Mouse (Mus musculus) heart, embryonic 15.5 days (tissue): ENCODE measurements around the gene Gnb5. TPM values are rescaled to one million over a fixed set of nuclear protein-coding genes. Genes with fewer than 3 reads are reported as not detected.

ENCODE experiments used
- ATAC-seq: fragments of 200-750 bp; cut with Nextera tagmentation; replicated peaks from 2 replicates; pipeline ENCODE4 v1.8.0; 2017; ENCODE audit warnings: low read depth, moderate TSS enrichment; ENCODE audit not compliant: insufficient number of reproducible peaks, insufficient read depth, low FRiP score
- H3K27ac ChIP-seq: fragments of 300-500 bp; sonication (generic); 2 replicates; pipeline ENCODE4 v1.5.1; 2015; ENCODE audit warnings: mild to moderate bottlenecking, inconsistent platforms
- H3K27me3 ChIP-seq: fragments of 300-500 bp; sonication (generic); 2 replicates; pipeline ENCODE4 v1.6.1; 2015; ENCODE audit warnings: inconsistent platforms
- H3K36me3 ChIP-seq: fragments of 300-500 bp; sonication (generic); 2 replicates; pipeline ENCODE4 v1.6.1; 2015; ENCODE audit warnings: mild to moderate bottlenecking, inconsistent platforms
- H3K4me1 ChIP-seq: fragments of 300-500 bp; sonication (generic); replicated peaks from 2 replicates; pipeline ENCODE4 v1.6.1; 2015; ENCODE audit warnings: inconsistent platforms
- H3K4me2 ChIP-seq: fragments of 300-500 bp; sonication (generic); 2 replicates; pipeline ENCODE4 v1.6.1; 2015; ENCODE audit warnings: inconsistent platforms, mild to moderate bottlenecking, moderate library complexity
- H3K4me3 ChIP-seq: fragments of 300-500 bp; sonication (generic); 2 replicates; pipeline ENCODE4 v1.5.1; 2015; ENCODE audit warnings: mild to moderate bottlenecking, inconsistent platforms
- H3K9ac ChIP-seq: fragments of 300-500 bp; sonication (generic); 2 replicates; pipeline ENCODE4 v1.6.1; 2015; ENCODE audit warnings: mild to moderate bottlenecking, inconsistent platforms
- H3K9me3 ChIP-seq: fragments of 300-500 bp; sonication (generic); replicated peaks from 2 replicates; pipeline ENCODE4 v1.6.1; 2016; ENCODE audit warnings: inconsistent platforms
- WGBS: fragments of 180-500 bp; shearing (Covaris S2); methylation state at CpG from one replicate; pipeline ENCODE4 v1.1.7; 2015; ENCODE audit warnings: mixed read lengths; 5-methylcytosine and 5-hydroxymethylcytosine counted together
- polyA plus RNA-seq: library from polyadenylated mRNA; unstranded; fragments of >200 nt; fragmentation: Nextera tagmentation; extraction: Ambion mirVana; gene quantifications from 2 replicates; pipeline ENCODE4 v1.2.1, GENCODE M21; 2015

Gnb5 gene
- polyA plus RNA-seq, 1 experiment from 2014 or later: 56.1 TPM

DNA sequence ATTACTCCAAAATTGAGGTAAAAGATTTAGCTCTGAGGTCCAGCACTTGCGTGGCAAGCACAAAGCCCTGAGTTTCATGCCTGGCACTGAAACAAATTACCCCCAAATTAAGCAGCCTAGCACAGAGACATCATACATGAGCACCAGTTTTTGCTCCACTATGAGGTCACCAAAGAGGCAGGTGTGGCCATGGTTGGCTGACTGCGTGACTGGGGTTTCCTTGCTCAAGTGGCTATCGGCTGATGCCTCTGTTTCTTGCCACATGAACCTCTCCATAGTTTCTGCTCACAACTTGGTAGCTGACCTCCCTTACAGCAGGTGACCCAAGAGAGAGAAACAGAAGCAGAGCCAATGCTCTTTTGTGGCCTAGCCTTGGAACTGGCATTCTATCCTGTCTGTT is 22.0 kb downstream of the Gnb5 start:
- H3K27me3 ChIP-seq: no peaks in the 10 kb centered on the region
- no peak overlapping the region for H3K9ac ChIP-seq
- no peak for ATAC-seq
- H3K36me3 ChIP-seq: peaks cover 10% of the 10 kb centered on the region; the same call in 1 of the 2 replicates
- H3K4me1 ChIP-seq: no peaks in the 10 kb centered on the region
- no peaks in the 10 kb centered on the region for H3K9me3 ChIP-seq
- H3K27ac ChIP-seq: no peak overlapping the region
- no peak overlapping the region for H3K4me2 ChIP-seq
- no peak overlapping the region for H3K4me3 ChIP-seq
- WGBS: 88% methylated on average over 3 of the region's 3 CpGs

DNA sequence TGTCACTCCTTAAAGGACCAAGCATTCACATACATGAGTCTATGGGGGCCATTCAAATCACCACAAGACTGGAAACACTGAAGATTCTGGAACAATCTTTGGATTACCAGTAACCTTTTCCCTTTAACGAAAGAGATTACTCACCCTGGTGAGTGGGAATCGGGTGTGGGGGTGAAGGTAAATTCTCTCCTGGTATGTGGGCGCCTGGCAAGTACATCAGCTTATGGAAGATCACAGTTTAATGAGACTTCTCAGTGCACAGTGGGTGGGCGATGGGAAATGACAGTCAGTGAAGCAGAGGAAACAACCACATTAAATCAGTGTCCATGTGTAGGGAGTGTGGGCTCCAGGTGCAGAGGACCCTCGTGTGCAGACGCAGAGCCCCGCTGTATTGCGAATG is 24.7 kb downstream of the Gnb5 start:
- Histone ChIP-seq H3K9ac (no peak overlapping the region), H3K36me3 (peaks cover 31% of the 10 kb centered on the region), H3K9me3 (no peaks in the 10 kb centered on the region), H3K27me3 (no peaks in the 10 kb centered on the region), H3K27ac (no peak overlapping the region), H3K4me2 (no peak overlapping the region), H3K4me3 (no peak overlapping the region), H3K4me1 (no peaks in the 10 kb centered on the region)
- 92% methylated on average over 8 of the region's 8 CpGs for WGBS
- ATAC-seq: no peak

DNA sequence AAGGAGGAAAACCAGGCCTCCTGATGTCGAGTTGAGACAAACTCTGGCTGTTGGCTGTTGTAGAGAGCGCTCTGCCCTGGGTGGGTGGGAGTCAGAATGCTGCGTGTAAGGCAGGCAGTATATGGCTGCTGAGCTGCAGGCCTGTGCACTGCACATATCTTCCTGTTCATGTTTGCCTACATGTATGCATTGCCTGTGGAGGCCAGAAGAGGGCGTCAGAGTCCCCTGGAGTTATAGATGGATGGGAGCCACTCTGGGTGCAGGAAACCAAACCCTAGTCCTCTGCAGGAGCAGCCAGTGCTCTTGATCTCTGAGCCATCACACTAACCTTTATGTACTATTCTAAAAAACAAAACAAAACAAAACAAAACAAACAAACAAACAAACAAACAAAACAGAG is 28.4 kb downstream of the Gnb5 start:
- Histone ChIP-seq H3K4me3 (no peak overlapping the region), H3K4me2 (no peak overlapping the region), H3K4me1 (no peaks in the 10 kb centered on the region), H3K36me3 (peaks cover 61% of the 10 kb centered on the region), H3K9me3 (no peaks in the 10 kb centered on the region), H3K27me3 (no peaks in the 10 kb centered on the region), H3K9ac (no peak overlapping the region), H3K27ac (no peak overlapping the region)
- ATAC-seq: no peak
- 75% methylated on average over 4 of the region's 4 CpGs for WGBS

DNA sequence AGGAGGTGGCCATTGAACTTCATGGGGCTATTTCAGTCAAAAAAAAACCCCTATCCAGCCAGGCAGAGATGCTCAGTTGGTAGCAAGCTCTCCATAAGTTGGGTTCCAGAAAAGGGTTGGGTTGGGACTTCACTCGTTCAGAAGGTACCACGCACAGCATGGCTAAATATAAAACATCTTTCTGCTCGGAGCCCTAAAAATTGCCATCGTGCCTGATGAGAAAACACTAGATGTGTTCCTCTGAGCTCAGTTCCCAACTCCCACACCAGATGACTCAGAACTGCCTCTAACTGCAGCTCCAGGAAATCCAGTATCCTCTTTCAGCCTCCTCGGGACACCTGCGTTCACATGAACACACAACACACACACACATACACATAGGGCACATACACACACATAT is 31.9 kb downstream of the Gnb5 start:
- Histone ChIP-seq H3K4me3 (no peak overlapping the region), H3K4me2 (no peak overlapping the region), H3K9me3 (no peaks in the 10 kb centered on the region), H3K9ac (no peak overlapping the region), H3K4me1 (no peaks in the 10 kb centered on the region), H3K27me3 (no peaks in the 10 kb centered on the region), H3K36me3 (peaks cover 69% of the 10 kb centered on the region), H3K27ac (no peak overlapping the region)
- WGBS: 82% methylated on average over 6 of the region's 6 CpGs
- ATAC-seq: no peak

DNA sequence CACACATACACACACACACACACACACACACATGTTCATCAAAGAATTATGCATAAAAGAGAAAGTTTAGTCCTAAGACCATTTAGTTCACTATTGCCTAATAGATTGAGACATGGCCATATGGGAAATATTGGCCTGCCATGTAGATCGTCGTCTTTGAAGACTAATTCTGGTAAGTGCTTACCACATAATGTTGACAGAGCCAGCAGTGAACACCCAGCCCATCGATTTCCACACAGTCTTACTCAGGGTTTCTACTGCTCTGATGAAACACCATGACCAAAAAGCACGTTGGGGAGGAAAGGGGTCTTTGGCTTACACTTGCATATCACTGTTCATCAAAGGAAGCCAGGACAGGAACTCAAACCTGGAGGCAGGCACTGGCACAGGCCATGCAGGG is 36.3 kb downstream of the Gnb5 start:
- Histone ChIP-seq H3K4me1 (no peaks in the 10 kb centered on the region), H3K4me2 (no peak overlapping the region), H3K9me3 (no peaks in the 10 kb centered on the region), H3K27ac (no peak overlapping the region), H3K4me3 (no peak overlapping the region), H3K9ac (no peak overlapping the region), H3K36me3 (peaks cover 57% of the 10 kb centered on the region), H3K27me3 (no peaks in the 10 kb centered on the region)
- ATAC-seq: no peak
- 79% methylated on average over 4 of the region's 4 CpGs for WGBS

DNA sequence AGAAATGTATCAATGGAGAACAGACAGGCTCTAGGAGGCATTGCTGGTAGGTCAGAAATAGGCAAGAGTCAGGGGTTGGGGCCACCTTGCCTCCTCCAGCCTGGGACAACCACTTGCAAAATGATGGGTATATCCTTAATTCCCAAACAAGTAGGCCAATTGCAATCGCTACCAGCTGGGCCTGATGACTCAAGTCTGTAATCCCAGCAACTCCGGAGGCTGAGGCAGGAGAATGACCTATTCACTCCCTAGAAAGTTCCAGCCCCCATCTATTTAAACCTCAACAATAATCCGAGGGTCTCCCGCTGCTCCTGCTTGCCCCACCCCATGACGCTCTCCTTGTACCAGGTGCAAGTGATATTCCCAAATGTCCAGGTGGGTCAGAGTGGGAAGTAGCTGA is 41.4 kb downstream of the Gnb5 start, which contains the start of gene Bcl2l10:
Gene Bcl2l10 (plus strand): TSS at position 301 of the 400 bp plus-strand sequence.
- Histone ChIP-seq H3K4me2 (no peak within 1 kb of the TSS), H3K9me3 (no peaks in the 10 kb centered on the region), H3K27ac (no peak within 1 kb of the TSS), H3K9ac (no peak within 1 kb of the TSS), H3K27me3 (no peaks in the 10 kb centered on the region), H3K4me3 (no peak within 1 kb of the TSS), H3K4me1 (peaks cover 8% of the 10 kb centered on the region; the same call in 1 of the 2 replicates), H3K36me3 (peaks cover 26% of the 10 kb centered on the region; the same call in 1 of the 2 replicates)
- 87% methylated on average over 5 of the region's 5 CpGs for WGBS
- no peak for ATAC-seq

DNA sequence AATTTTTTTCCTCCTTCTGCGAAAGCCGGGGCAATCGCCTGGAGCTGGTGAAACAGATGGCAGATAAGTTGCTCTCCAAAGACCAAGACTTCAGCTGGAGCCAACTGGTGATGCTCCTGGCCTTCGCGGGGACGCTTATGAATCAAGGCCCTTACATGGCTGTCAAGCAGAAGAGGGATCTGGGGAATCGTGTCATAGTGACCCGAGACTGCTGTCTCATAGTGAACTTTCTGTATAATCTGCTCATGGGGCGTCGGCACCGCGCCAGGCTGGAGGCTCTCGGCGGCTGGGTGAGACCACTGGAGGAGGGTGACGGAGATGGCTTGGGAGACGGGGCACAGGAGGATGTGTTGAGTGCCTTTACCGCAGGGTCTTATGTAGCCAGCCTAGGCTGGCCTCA is 42.0 kb downstream of the Gnb5 start:
- H3K9me3 ChIP-seq: no peaks in the 10 kb centered on the region
- 84% methylated on average over 17 of the region's 17 CpGs for WGBS
- H3K4me1 ChIP-seq: peaks cover 8% of the 10 kb centered on the region; the same call in 1 of the 2 replicates
- no peak for ATAC-seq
- no peak overlapping the region for H3K4me2 ChIP-seq
- H3K4me3 ChIP-seq: no peak overlapping the region
- H3K36me3 ChIP-seq: peaks cover 22% of the 10 kb centered on the region; the same call in 1 of the 2 replicates
- no peak overlapping the region for H3K27ac ChIP-seq
- no peaks in the 10 kb centered on the region for H3K27me3 ChIP-seq
- no peak overlapping the region for H3K9ac ChIP-seq

DNA sequence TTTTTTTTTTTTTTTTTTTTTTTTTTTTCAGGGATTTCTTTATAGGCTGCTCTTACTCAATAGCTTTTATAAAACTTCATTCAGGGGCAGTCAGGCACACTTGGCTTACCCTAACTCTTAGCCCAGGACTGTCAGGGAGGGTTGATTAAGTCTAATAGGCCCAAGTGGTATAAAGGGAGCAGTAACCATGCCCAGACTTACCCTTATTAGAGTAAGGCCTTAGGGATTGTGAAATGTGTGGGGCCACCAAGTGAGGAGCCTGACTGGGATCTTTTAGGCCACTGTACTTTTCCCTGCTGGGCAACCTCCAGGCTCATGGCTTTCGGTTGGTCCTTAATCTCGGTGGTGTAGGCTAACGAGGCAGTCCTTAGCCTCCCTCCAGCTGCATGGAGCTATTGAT is 42.6 kb downstream of the Gnb5 start:
- no peak overlapping the region for H3K9ac ChIP-seq
- 83% methylated on average over 3 of the region's 3 CpGs for WGBS
- H3K4me3 ChIP-seq: no peak overlapping the region
- no peaks in the 10 kb centered on the region for H3K9me3 ChIP-seq
- no peak overlapping the region for H3K4me2 ChIP-seq
- no peak for ATAC-seq
- peaks cover 8% of the 10 kb centered on the region; the same call in 1 of the 2 replicates for H3K4me1 ChIP-seq
- peaks cover 16% of the 10 kb centered on the region; the same call in 1 of the 2 replicates for H3K36me3 ChIP-seq
- H3K27ac ChIP-seq: no peak overlapping the region
- H3K27me3 ChIP-seq: no peaks in the 10 kb centered on the region

DNA sequence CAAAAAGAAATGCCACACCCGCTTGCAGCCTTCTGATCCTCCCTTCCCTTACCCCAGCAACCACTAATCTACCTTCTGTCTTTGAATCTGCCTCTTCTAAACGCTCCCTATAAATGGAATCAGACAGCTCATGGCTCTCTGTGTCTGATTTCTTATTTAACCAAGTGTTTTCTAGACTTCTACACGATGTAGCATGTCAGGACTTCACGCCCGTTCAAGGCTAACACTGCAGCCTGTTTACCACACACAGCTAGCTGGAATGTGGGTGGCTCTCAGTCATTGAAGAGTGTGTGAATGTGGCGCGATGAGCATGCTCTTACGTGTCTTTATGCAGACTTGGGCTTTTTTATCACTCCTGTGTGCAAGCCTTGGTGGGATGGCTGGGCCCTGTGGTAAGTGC is 47.0 kb downstream of the Gnb5 start:
- 69% methylated on average over 8 of the region's 8 CpGs for WGBS
- ATAC-seq: no peak
- H3K9ac ChIP-seq: no peak overlapping the region
- no peaks in the 10 kb centered on the region for H3K27me3 ChIP-seq
- no peaks in the 10 kb centered on the region for H3K9me3 ChIP-seq
- H3K4me1 ChIP-seq: peaks cover 8% of the 10 kb centered on the region; the same call in 1 of the 2 replicates
- no peaks in the 10 kb centered on the region for H3K36me3 ChIP-seq
- no peak overlapping the region for H3K27ac ChIP-seq
- no peak overlapping the region for H3K4me3 ChIP-seq
- H3K4me2 ChIP-seq: no peak overlapping the region

DNA sequence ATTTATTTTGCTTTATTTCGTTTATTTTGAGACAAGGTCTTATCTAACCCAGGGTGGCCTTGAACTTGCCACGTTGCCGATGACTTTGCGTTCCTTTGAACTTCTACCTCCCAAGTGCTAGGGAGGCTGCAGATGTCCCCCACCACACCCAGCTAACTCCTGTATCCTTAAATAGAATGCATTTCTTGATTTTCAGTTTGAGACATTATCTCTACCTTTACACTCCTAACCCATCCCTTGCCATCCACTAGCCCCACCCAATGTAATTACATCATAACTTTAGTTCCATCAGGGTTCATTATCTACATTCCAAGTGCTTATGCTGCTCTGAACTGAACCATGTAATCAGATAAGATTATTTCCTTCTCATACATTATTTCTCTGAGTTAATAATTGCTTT is 49.7 kb downstream of the Gnb5 start:
- H3K4me3 ChIP-seq: no peak overlapping the region
- H3K9ac ChIP-seq: no peak overlapping the region
- H3K4me2 ChIP-seq: no peak overlapping the region
- 77% methylated on average over 4 of the region's 4 CpGs for WGBS
- no peaks in the 10 kb centered on the region for H3K27me3 ChIP-seq
- no peaks in the 10 kb centered on the region for H3K36me3 ChIP-seq
- H3K4me1 ChIP-seq: no peaks in the 10 kb centered on the region
- ATAC-seq: no peak
- H3K9me3 ChIP-seq: no peaks in the 10 kb centered on the region
- H3K27ac ChIP-seq: no peak overlapping the region

DNA sequence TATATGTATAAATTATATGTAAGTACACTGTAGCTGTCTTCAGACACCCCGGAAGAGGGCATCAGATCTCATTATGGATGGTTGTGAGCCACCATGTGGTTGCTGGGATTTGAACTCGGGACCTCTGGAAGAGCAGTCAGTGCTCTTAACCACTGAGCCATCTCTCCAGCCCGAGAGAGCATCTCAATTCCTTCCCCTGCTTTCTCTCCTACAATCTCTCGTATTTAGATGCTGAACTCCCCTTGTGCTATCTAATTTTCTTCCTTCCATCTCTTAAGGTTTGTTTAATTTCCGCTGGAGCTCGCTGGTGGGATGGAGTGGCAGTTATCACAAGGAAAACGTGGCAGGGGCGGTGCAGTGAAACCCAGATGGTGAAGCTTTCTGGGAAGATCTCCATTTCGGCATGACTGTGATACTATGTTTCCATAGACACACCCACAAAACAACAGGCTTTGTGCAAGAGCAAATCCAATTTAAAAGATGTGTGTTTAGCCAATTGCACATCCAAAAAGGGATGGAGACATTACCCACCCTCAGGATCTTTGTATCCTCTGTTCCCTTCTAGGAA is 51.1 kb downstream of the Gnb5 start:
- H3K36me3 ChIP-seq: no peaks in the 10 kb centered on the region

DNA sequence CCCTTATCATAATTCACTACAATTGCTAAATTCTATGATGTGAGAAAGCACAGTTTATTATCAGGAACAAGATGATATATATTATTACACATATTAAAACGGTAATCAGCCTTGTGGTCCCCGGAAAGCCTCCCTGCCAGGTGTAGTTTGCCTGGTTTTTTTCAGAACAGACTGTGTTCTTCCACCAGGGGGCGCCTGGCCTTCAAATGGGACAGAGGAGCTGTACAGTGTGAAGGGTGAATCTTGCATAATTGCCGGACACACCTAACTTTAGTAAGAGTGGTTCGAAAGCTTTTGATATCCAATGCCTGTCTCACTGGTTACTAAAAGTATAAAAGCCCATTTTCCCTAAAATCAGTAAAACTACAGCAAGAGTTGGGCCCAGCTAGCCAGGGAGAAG is 55.6 kb downstream of the Gnb5 start:
- ATAC-seq: peak; percentile 37; the same call in 1 of the 2 replicates
- Histone ChIP-seq H3K4me1 (peaks cover 6% of the 10 kb centered on the region), H3K4me3 (no peak overlapping the region), H3K36me3 (no peaks in the 10 kb centered on the region), H3K9ac (no peak overlapping the region), H3K9me3 (no peaks in the 10 kb centered on the region), H3K27me3 (no peaks in the 10 kb centered on the region), H3K4me2 (no peak overlapping the region), H3K27ac (no peak overlapping the region)
- WGBS: 34% methylated on average over 5 of the region's 5 CpGs

More for the DNA sequence above, 51.1 kb downstream of the Gnb5 start:
- WGBS: 64% methylated on average over 9 of the region's 9 CpGs
- no peak for ATAC-seq
- no peaks in the 10 kb centered on the region for H3K27me3 ChIP-seq
- H3K4me1 ChIP-seq: no peaks in the 10 kb centered on the region
- no peak overlapping the region for H3K27ac ChIP-seq
- no peak overlapping the region for H3K4me3 ChIP-seq
- H3K9ac ChIP-seq: no peak overlapping the region
- no peak overlapping the region for H3K4me2 ChIP-seq
- H3K9me3 ChIP-seq: no peaks in the 10 kb centered on the region
